Mouse (Mus musculus) testis, adult 2 months (tissue): Measurements from ENCODE around the gene Ada. TPM values are rescaled to one million over a fixed set of nuclear protein-coding genes. Genes with fewer than 3 reads are reported as not detected.
A peak's percentile ranks its signal among the peaks of the same experiment; 100 is the strongest.

Source experiments
- H3K27ac ChIP-seq: fragments of 200-500 bp; 2 replicates; pipeline ENCODE4 v1.5.1; 2012; ENCODE audit warnings: low read depth, low read length; ENCODE audit not compliant: control insufficient read depth, insufficient read depth
- H3K27me3 ChIP-seq: fragments of 200-500 bp; 2 replicates; pipeline ENCODE4 v1.6.1; 2012; ENCODE audit warnings: mild to moderate bottlenecking, low read length, moderate library complexity; ENCODE audit not compliant: control insufficient read depth, insufficient read depth
- H3K36me3 ChIP-seq: fragments of 200-500 bp; 2 replicates; pipeline ENCODE4 v1.6.1; 2012; ENCODE audit warnings: mild to moderate bottlenecking, low read length; ENCODE audit not compliant: control insufficient read depth, insufficient read depth
- H3K4me1 ChIP-seq: fragments of 200-500 bp; 2 replicates; pipeline ENCODE4 v1.6.1; 2012; ENCODE audit warnings: low read length; ENCODE audit not compliant: control insufficient read depth, insufficient read depth
- H3K4me3 ChIP-seq: fragments of 200-500 bp; 2 replicates; pipeline ENCODE4 v1.5.1; 2012; ENCODE audit warnings: low read depth, mild to moderate bottlenecking, low read length, moderate library complexity, mixed read lengths; ENCODE audit not compliant: control insufficient read depth
- CTCF ChIP-seq: fragments of 200-500 bp; IDR thresholded peaks from 2 replicates; pipeline ENCODE4 v1.5.1; 2012; ENCODE audit warnings: low read depth, mild to moderate bottlenecking, inconsistent platforms, low read length, moderate library complexity; ENCODE audit not compliant: control insufficient read depth, insufficient read depth, insufficient replicate concordance
- POLR2A ChIP-seq: fragments of 200-500 bp; IDR thresholded peaks from 2 replicates; pipeline ENCODE4 v1.6.1; 2012; ENCODE audit warnings: low read depth, mild to moderate bottlenecking, inconsistent platforms, low read length, moderate library complexity; ENCODE audit not compliant: control insufficient read depth
- polyA plus RNA-seq: library from polyadenylated mRNA; depleted of rRNA; stranded (reverse); fragments of >200 nt; gene quantifications from 2 replicates; pipeline ENCODE4 v1.2.3, GENCODE M21; 2012; rRNA removed

Gene Ada
- polyA plus RNA-seq = 2.9 and 4.8 TPM in 2 replicates

DNA sequence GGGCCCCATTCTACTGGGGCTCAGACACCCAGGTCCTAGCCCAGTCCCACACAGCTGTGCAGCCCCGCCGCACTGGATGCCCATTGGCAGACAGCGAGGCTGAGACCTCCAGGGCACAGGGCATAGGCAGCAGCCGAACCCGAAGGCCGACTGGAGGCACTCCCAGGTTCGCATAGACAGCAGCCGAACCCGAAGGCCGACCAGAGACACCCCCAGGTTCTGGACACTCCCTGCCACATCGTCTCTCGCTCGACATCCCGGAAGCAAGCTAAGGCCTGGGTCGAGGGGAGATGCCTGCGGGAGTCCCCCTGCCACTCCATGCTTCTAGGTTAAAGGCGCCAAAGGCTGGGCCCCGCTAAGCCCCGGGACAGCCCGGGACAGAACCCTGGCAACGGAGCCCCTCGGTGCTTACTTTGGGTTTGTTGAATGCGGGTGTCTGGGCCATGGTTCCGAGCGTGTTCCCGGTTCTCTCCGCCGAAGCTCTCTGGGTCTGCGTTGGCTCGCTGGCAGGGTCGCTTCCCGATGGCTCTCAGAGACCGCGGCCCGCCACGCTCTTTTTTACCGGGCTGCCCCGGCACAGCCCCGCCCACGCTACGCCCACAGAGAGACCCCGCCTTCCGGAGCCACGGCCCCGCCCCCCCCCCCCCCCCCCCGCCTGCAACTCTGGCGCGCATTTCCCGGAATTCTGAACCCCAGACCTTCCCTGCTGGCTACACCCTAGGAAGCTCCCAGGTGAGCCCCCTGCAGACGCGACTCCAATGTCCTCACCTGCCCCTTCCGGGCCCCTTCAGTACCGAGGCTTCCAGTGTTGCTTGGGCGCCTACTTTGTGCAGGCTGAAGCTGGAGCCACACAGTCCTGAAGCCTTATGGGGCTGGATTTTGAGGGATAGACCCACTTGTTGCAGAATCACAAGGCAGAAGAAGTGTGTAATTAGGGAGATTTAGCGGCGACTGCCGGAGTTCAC is at the start of gene Ada:
TSS of gene Ada (minus strand) at position 593 of the 965 bp plus-strand sequence.
- H3K4me1 ChIP-seq = peaks cover 13% of the 10 kb centered on the region
- H3K36me3 ChIP-seq = no peaks in the 10 kb centered on the region
- no peaks in the 10 kb centered on the region for H3K27me3 ChIP-seq
- TF ChIP-seq POLR2A = no peak
- TF ChIP-seq CTCF = no peak
- H3K4me3 ChIP-seq = peak within 1 kb of the TSS; percentile 81
- no peak within 1 kb of the TSS for H3K27ac ChIP-seq

DNA sequence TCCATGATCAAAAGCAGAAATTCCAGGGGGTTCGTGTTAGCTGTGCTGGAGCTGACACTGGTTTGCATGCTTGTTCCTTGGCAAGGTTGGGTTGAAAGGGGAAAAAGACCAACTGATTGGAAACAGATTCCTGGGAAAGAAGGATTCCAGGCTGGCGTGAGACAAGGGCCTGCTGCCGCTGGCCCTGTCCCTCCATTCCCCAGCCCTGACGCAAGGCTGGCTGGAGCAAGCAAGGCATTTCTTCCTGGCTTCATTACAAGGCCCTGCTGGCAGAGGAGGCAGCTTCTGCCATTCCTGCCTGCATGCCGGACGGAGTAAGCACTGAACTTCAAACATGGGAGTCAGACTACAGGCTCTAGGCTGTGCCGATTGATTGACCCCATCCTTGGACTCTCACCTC is 48.4 kb upstream of the Ada start:
- H3K4me3 ChIP-seq = no peak overlapping the region
- TF ChIP-seq CTCF (no peak), POLR2A (no peak)
- H3K27ac ChIP-seq = no peak overlapping the region
- H3K36me3 ChIP-seq = no peaks in the 10 kb centered on the region
- H3K4me1 ChIP-seq = 0 out of 2 replicates have a peak, but pooled peaks cover 2% of the 10 kb centered on the region
- H3K27me3 ChIP-seq = no peaks in the 10 kb centered on the region

DNA sequence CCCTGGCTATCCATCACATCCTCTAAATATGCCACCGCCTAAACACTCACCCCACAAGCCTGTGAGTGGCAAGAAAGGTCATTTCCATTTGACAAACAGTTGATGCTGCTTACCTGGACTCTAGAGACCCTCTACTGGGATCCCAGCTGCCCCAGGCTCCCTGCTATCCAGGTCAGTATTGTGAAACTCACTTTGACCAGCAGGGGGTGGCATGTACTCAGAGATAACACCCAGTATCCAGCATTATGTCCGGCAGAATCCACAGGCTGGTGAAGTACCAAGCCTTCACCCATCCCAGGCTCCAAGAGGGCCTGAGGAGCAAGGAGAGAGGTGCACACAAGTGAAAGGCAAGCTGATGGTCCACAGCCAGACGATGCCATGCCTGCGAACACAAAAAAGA is 38.4 kb upstream of the Ada start:
- no peak overlapping the region for H3K4me3 ChIP-seq
- no peak overlapping the region for H3K27ac ChIP-seq
- H3K4me1 ChIP-seq = no peaks in the 10 kb centered on the region
- no peak for TF ChIP-seq CTCF
- no peak for TF ChIP-seq POLR2A
- H3K27me3 ChIP-seq = no peaks in the 10 kb centered on the region
- no peaks in the 10 kb centered on the region for H3K36me3 ChIP-seq

DNA sequence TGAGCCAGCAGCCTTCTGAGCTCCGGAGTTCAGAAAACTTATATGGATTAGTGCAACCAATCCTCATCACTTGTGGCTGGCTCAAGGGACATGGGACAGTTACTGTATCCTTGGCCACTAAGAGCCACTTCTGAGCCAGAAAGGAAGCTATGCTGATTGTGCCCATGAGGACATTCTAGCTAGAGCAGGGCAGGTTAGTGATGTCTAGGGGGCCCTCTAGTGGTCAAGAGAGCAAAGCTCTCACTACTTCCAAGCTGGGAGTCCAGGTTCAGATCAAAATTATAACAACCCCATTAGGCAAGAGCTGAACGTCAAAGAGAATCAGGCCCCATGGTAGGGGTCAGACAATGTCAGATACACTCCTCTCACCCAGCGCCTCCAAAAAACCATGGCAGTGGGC is 37.7 kb upstream of the Ada start:
- H3K4me3 ChIP-seq = no peak overlapping the region
- TF ChIP-seq CTCF (peak; percentile 27; the same call in 1 of the 2 replicates), POLR2A (no peak)
- no peaks in the 10 kb centered on the region for H3K4me1 ChIP-seq
- no peak overlapping the region for H3K27ac ChIP-seq
- no peaks in the 10 kb centered on the region for H3K27me3 ChIP-seq
- no peaks in the 10 kb centered on the region for H3K36me3 ChIP-seq

DNA sequence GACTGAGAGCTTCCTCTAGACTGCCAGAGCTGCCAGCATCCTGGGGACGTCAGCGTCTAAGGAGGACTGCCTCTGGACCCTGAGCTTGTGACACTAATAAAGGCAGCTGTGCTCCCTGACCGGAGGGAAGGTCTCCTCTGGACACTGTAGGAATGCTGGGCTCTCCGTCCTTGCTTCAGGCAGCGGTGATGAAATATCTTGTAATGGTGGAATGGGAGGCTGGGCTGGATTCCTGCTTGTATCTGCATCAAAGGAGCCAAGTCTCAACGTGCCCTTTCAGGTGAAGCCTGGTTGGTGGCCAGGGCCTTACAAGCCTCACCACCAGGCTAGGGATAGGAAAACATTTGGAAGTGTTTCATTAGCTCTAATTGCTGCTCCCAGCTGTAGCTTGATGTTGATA is 37.0 kb upstream of the Ada start:
- Histone ChIP-seq H3K27ac (no peak overlapping the region), H3K36me3 (no peaks in the 10 kb centered on the region), H3K4me1 (no peaks in the 10 kb centered on the region), H3K4me3 (no peak overlapping the region), H3K27me3 (no peaks in the 10 kb centered on the region)
- TF ChIP-seq POLR2A (no peak), CTCF (no peak)

DNA sequence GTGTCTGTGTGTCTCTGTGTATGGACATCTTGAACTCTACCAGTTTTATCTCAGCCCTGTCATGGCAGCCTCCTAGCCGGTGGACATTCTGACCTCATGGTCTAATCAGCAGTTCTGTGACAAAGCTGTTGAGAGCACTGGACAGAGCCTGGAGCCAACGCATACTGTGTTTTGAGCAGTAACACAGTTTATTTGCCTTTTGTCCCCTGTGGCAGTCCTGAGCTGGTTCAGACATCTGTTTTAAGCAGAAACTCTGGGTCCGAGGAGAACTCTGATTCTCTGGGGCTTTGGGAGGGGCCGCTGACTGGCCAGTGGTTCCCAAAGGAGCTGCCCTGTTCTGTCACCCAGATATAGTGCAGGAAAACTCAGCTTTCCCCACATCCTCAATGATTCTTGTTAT is 33.9 kb upstream of the Ada start:
- no peaks in the 10 kb centered on the region for H3K27me3 ChIP-seq

DNA sequence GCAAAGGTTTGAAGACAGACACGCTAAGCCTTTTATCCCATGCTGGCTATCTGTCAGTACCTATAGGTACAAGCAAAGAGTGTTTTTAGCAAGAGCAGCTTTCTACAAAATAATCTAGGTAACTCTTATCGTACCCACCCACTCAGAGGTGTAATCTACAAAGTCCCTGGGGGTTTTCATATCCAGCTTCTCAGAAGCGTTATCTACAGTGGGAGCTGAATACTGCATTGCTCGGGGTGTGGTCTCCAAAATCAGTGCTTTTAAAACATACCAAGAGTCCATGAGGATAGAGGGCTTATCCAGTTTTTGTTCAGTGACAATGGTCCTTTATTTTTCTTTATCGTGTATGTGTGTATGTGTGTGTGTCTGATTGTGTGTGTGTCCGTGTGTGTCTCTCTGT is 33.3 kb upstream of the Ada start:
- Histone ChIP-seq H3K4me1 (no peaks in the 10 kb centered on the region), H3K36me3 (no peaks in the 10 kb centered on the region), H3K27me3 (no peaks in the 10 kb centered on the region), H3K4me3 (no peak overlapping the region), H3K27ac (no peak overlapping the region)
- TF ChIP-seq CTCF (no peak), POLR2A (no peak)

More for the DNA sequence above, 33.9 kb upstream of the Ada start:
- Histone ChIP-seq H3K4me3 (no peak overlapping the region), H3K36me3 (no peaks in the 10 kb centered on the region), H3K4me1 (no peaks in the 10 kb centered on the region), H3K27ac (no peak overlapping the region)
- no peak for TF ChIP-seq CTCF
- no peak for TF ChIP-seq POLR2A
